Mouse (Mus musculus): ENCODE results near the gene Slc6a9.

DNA sequence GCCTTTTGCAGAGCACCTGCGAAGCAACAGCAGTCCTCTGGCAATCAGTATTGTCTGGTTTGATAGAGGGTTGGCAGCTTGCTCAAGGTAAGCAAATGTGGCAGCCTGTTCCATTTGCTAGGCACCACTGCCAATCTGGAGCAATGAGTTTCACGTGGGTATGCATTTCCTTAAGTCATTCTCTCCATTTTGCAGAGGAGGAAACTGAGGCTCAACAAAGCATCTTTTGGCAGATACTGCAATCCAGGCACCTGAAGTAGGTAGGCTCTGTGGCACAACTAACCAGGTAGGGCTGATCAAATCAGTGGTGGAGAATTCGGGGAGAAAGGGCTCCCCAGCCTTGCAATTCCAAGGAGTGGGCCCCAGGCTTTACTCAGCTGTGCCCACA lies at the start of gene Slc6a9:
- TF ChIP-seq CTCF (IDR thresholded peaks at IDR 0.05; ENCODE audit: control insufficient read depth, insufficient read depth, low read length) (no peak), POLR2A (IDR thresholded peaks at IDR 0.05; ENCODE audit: borderline replicate concordance, control insufficient read depth, low read depth, low read length) (no peak)
